Mouse (Mus musculus): ENCODE data around the gene Mboat2. TPM values are rescaled to one million over a fixed set of nuclear protein-coding genes. Genes with fewer than 3 reads are reported as not detected.
A peak's percentile ranks its signal among the peaks of the same experiment; 100 is the strongest.

Gene Mboat2
- total RNA-seq, 4 experiments from 2014 or later, result 74.1 to 93.2 (median 82.1) TPM

- no peak for DNase-seq (ENCODE audit: low spot score in 2 of 2)
Observed at GRCm38 (mm10) chr12:24898226-24898625, 67.5 kb downstream of the Mboat2 start.

- no peak for DNase-seq (ENCODE audit: low spot score in 2 of 2)
Observed at GRCm38 (mm10) chr12:24899636-24900035, 69.0 kb downstream of the Mboat2 start.

GRCm38 (mm10) chr12:24902736-24903135 lies 72.1 kb downstream of the Mboat2 start:
- DNase-seq (ENCODE audit: low spot score in 2 of 2), result no peak

- no peak for DNase-seq (ENCODE audit: low spot score in 2 of 2)
Observed at GRCm38 (mm10) chr12:24907894-24908293, 77.2 kb downstream of the Mboat2 start.

GRCm38 (mm10) chr12:24909679-24910078 lies 79.0 kb downstream of the Mboat2 start:
- DNase-seq (ENCODE audit: low spot score in 2 of 2), result no peak

- DNase-seq (ENCODE audit: low spot score in 2 of 2), result no peak
Observed at GRCm38 (mm10) chr12:24912174-24912573, 81.5 kb downstream of the Mboat2 start.

- no peak for DNase-seq (ENCODE audit: low spot score in 2 of 2)
Observed at GRCm38 (mm10) chr12:24912876-24913275, 82.2 kb downstream of the Mboat2 start.

- no peak for DNase-seq (ENCODE audit: low spot score in 2 of 2)
Observed at GRCm38 (mm10) chr12:24918575-24919262, 88.0 kb downstream of the Mboat2 start.

- no peak for DNase-seq (ENCODE audit: low spot score in 2 of 2)
Observed at GRCm38 (mm10) chr12:24920861-24921260, 90.2 kb downstream of the Mboat2 start.

- DNase-seq (ENCODE audit: low spot score in 2 of 2), result no peak
Observed at GRCm38 (mm10) chr12:24924003-24924402, 93.3 kb downstream of the Mboat2 start.

GRCm38 (mm10) chr12:24925276-24925675 lies 94.6 kb downstream of the Mboat2 start:
- DNase-seq (ENCODE audit: low spot score in 2 of 2), result no peak

GRCm38 (mm10) chr12:24925684-24926083 lies 95.0 kb downstream of the Mboat2 start:
- no peak for DNase-seq (ENCODE audit: low spot score in 2 of 2)

- DNase-seq (ENCODE audit: low spot score in 2 of 2), result peak; percentile 46 to 93
Observed at GRCm38 (mm10) chr12:24928051-24928748, 97.5 kb downstream of the Mboat2 start.

- DNase-seq (ENCODE audit: low spot score in 2 of 2), result no peak
Observed at GRCm38 (mm10) chr12:24929043-24929442, 98.4 kb downstream of the Mboat2 start.

GRCm38 (mm10) chr12:24930760-24931159 lies 100.1 kb downstream of the Mboat2 start:
- no peak for DNase-seq (ENCODE audit: low spot score in 2 of 2)

- DNase-seq (ENCODE audit: low spot score in 2 of 2), result no peak
Observed at GRCm38 (mm10) chr12:24932120-24932519, 101.4 kb downstream of the Mboat2 start.

GRCm38 (mm10) chr12:24933206-24933775 lies 102.6 kb downstream of the Mboat2 start:
- DNase-seq (ENCODE audit: low spot score in 2 of 2), result no peak

GRCm38 (mm10) chr12:24933996-24934395 lies 103.3 kb downstream of the Mboat2 start:
- no peak for DNase-seq (ENCODE audit: low spot score in 2 of 2)

GRCm38 (mm10) chr12:24936281-24936680 lies 105.6 kb downstream of the Mboat2 start:
- no peak for DNase-seq (ENCODE audit: low spot score in 2 of 2)

- DNase-seq (ENCODE audit: low spot score in 2 of 2), result no peak
Observed at GRCm38 (mm10) chr12:24939372-24939771, 108.7 kb downstream of the Mboat2 start.

GRCm38 (mm10) chr12:24942619-24943287 lies 112.1 kb downstream of the Mboat2 start:
- no peak for DNase-seq (ENCODE audit: low spot score in 2 of 2)

- DNase-seq (ENCODE audit: low spot score in 2 of 2), result no peak
Observed at GRCm38 (mm10) chr12:24943427-24943826, 112.7 kb downstream of the Mboat2 start.

Data from left cerebral cortex, adult 8-10 months (tissue).